Mouse (Mus musculus) lung, embryonic 15.5 days (tissue): ENCODE data around the gene Stat5a. TPM values are rescaled to one million over a fixed set of nuclear protein-coding genes. Genes with fewer than 3 reads are reported as not detected.
A peak's percentile ranks its signal among the peaks of the same experiment; 100 is the strongest.

Experiments
- ATAC-seq: fragments of 200-750 bp; cut with Nextera tagmentation; 2 replicates; pipeline ENCODE4 v1.8.0; 2017; ENCODE audit warnings: moderate number of reproducible peaks, borderline replicate concordance; ENCODE audit not compliant: low FRiP score, low TSS enrichment; ENCODE audit errors: extremely low read depth
- H3K27ac ChIP-seq: fragments of 300-500 bp; sonication (generic); 2 replicates; pipeline ENCODE4 v1.5.1; 2015; ENCODE audit warnings: moderate library complexity, mild to moderate bottlenecking, inconsistent platforms
- H3K27me3 ChIP-seq: fragments of 300-500 bp; sonication (generic); 2 replicates; pipeline ENCODE4 v1.6.1; 2015; ENCODE audit warnings: inconsistent platforms
- H3K36me3 ChIP-seq: fragments of 300-500 bp; sonication (generic); 2 replicates; pipeline ENCODE4 v1.6.1; 2015; ENCODE audit warnings: inconsistent platforms
- H3K4me1 ChIP-seq: fragments of 300-500 bp; sonication (generic); 2 replicates; pipeline ENCODE4 v1.6.1; 2015; ENCODE audit warnings: inconsistent platforms
- H3K4me2 ChIP-seq: fragments of 300-500 bp; sonication (generic); 2 replicates; pipeline ENCODE4 v1.6.1; 2015; ENCODE audit warnings: inconsistent platforms, mild to moderate bottlenecking, moderate library complexity
- H3K4me3 ChIP-seq: fragments of 300-500 bp; sonication (generic); 2 replicates; pipeline ENCODE4 v1.5.1; 2015; ENCODE audit warnings: mild to moderate bottlenecking, inconsistent platforms
- H3K9ac ChIP-seq: fragments of 300-500 bp; sonication (generic); 2 replicates; pipeline ENCODE4 v1.6.1; 2015; ENCODE audit warnings: inconsistent platforms
- H3K9me3 ChIP-seq: fragments of 300-500 bp; sonication (generic); 2 replicates; pipeline ENCODE4 v1.6.1; 2016; ENCODE audit warnings: inconsistent platforms
- WGBS: fragments of 180-500 bp; shearing (Covaris S2); methylation state at CpG from one replicate; pipeline ENCODE4 v1.1.7; 2015; 5-methylcytosine and 5-hydroxymethylcytosine counted together
- polyA plus RNA-seq: library from polyadenylated mRNA; unstranded; fragments of >200 nt; fragmentation: Nextera tagmentation; extraction: Ambion mirVana; gene quantifications from 2 replicates; pipeline ENCODE4 v1.2.1, GENCODE M21; 2015

Stat5a gene
- polyA plus RNA-seq, 1 experiment from 2014 or later: 9.5 TPM

GRCm38 (mm10) chr11:100822365-100822764 lies 36.8 kb upstream of the Stat5a start:
- H3K4me1 ChIP-seq: peaks cover 4% of the 10 kb centered on the region
- H3K27me3 ChIP-seq: no peaks in the 10 kb centered on the region
- H3K4me3 ChIP-seq: no peak overlapping the region
- 37% methylated on average over 12 of the region's 12 CpGs for WGBS
- H3K4me2 ChIP-seq: peak overlapping the region; percentile 36
- H3K9me3 ChIP-seq: no peaks in the 10 kb centered on the region
- H3K27ac ChIP-seq: no peak overlapping the region
- peak; percentile 49; the same call in 1 of the 2 replicates for ATAC-seq
- H3K36me3 ChIP-seq: no peaks in the 10 kb centered on the region
- H3K9ac ChIP-seq: no peak overlapping the region

- H3K4me3 ChIP-seq: no peak overlapping the region
- H3K4me1 ChIP-seq: no peaks in the 10 kb centered on the region
- no peak overlapping the region for H3K4me2 ChIP-seq
- H3K27me3 ChIP-seq: no peaks in the 10 kb centered on the region
- no peaks in the 10 kb centered on the region for H3K9me3 ChIP-seq
- H3K27ac ChIP-seq: no peak overlapping the region
- no peak for ATAC-seq
- WGBS: 62% methylated on average over 8 of the region's 8 CpGs
- H3K36me3 ChIP-seq: no peaks in the 10 kb centered on the region
- H3K9ac ChIP-seq: no peak overlapping the region
These were observed 35.4 kb upstream of the Stat5a start for GRCm38 (mm10) chr11:100823543-100824313.

GRCm38 (mm10) chr11:100824496-100824895 lies 34.7 kb upstream of the Stat5a start:
- Histone ChIP-seq H3K4me1 (no peaks in the 10 kb centered on the region), H3K27ac (no peak overlapping the region)

GRCm38 (mm10) chr11:100825451-100825850 lies 33.7 kb upstream of the Stat5a start:
- Histone ChIP-seq H3K27ac (no peak overlapping the region), H3K9me3 (no peaks in the 10 kb centered on the region), H3K9ac (no peak overlapping the region), H3K4me2 (no peak overlapping the region), H3K4me1 (no peaks in the 10 kb centered on the region), H3K36me3 (no peaks in the 10 kb centered on the region), H3K27me3 (no peaks in the 10 kb centered on the region), H3K4me3 (no peak overlapping the region)
- no peak for ATAC-seq
- WGBS: 75% methylated on average over 9 of the region's 9 CpGs

More at GRCm38 (mm10) chr11:100824496-100824895, 34.7 kb upstream of the Stat5a start:
- no peaks in the 10 kb centered on the region for H3K9me3 ChIP-seq
- ATAC-seq: no peak
- WGBS: 72% methylated on average over 7 of the region's 7 CpGs
- no peaks in the 10 kb centered on the region for H3K36me3 ChIP-seq
- no peaks in the 10 kb centered on the region for H3K27me3 ChIP-seq
- H3K4me3 ChIP-seq: no peak overlapping the region
- no peak overlapping the region for H3K4me2 ChIP-seq
- no peak overlapping the region for H3K9ac ChIP-seq

- no peak overlapping the region for H3K4me3 ChIP-seq
- H3K9me3 ChIP-seq: no peaks in the 10 kb centered on the region
- ATAC-seq: no peak
- no peaks in the 10 kb centered on the region for H3K36me3 ChIP-seq
- no peaks in the 10 kb centered on the region for H3K4me1 ChIP-seq
- no peak overlapping the region for H3K9ac ChIP-seq
- H3K27ac ChIP-seq: no peak overlapping the region
- 75% methylated on average over 13 of the region's 13 CpGs for WGBS
- no peak overlapping the region for H3K4me2 ChIP-seq
- no peaks in the 10 kb centered on the region for H3K27me3 ChIP-seq
These were observed 32.8 kb upstream of the Stat5a start for GRCm38 (mm10) chr11:100826161-100826866.

GRCm38 (mm10) chr11:100828676-100829151 lies 30.4 kb upstream of the Stat5a start:
- no peak for ATAC-seq
- WGBS: 50% methylated on average over 10 of the region's 10 CpGs
- Histone ChIP-seq H3K9me3 (no peaks in the 10 kb centered on the region), H3K4me1 (0 out of 2 replicates have a peak, but pooled peaks cover 3% of the 10 kb centered on the region), H3K9ac (no peak overlapping the region), H3K36me3 (no peaks in the 10 kb centered on the region), H3K27me3 (no peaks in the 10 kb centered on the region), H3K27ac (no peak overlapping the region), H3K4me3 (no peak overlapping the region), H3K4me2 (no peak overlapping the region)

- no peaks in the 10 kb centered on the region for H3K27me3 ChIP-seq
- H3K36me3 ChIP-seq: no peaks in the 10 kb centered on the region
- no peak overlapping the region for H3K4me3 ChIP-seq
- no peak for ATAC-seq
- H3K9me3 ChIP-seq: no peaks in the 10 kb centered on the region
- 76% methylated on average over 12 of the region's 12 CpGs for WGBS
- 0 out of 2 replicates have a peak, but pooled peaks cover 3% of the 10 kb centered on the region for H3K4me1 ChIP-seq
- no peak overlapping the region for H3K4me2 ChIP-seq
- H3K9ac ChIP-seq: no peak overlapping the region
- H3K27ac ChIP-seq: no peak overlapping the region
These were observed 29.5 kb upstream of the Stat5a start for GRCm38 (mm10) chr11:100829691-100830090.

- H3K9ac ChIP-seq: no peak overlapping the region
- H3K4me3 ChIP-seq: no peak overlapping the region
- ATAC-seq: no peak
- 0 out of 2 replicates have a peak, but pooled peaks cover 3% of the 10 kb centered on the region for H3K4me1 ChIP-seq
- H3K27me3 ChIP-seq: no peaks in the 10 kb centered on the region
- H3K27ac ChIP-seq: no peak overlapping the region
- no peak overlapping the region for H3K4me2 ChIP-seq
- H3K36me3 ChIP-seq: no peaks in the 10 kb centered on the region
- 73% methylated on average over 10 of the region's 10 CpGs for WGBS
- no peaks in the 10 kb centered on the region for H3K9me3 ChIP-seq
These were observed 27.8 kb upstream of the Stat5a start for GRCm38 (mm10) chr11:100831396-100831795.

- Histone ChIP-seq H3K9ac (no peak overlapping the region), H3K4me2 (no peak overlapping the region), H3K4me3 (no peak overlapping the region), H3K9me3 (0 out of 2 replicates have a peak, but pooled peaks cover 3% of the 10 kb centered on the region), H3K27me3 (no peaks in the 10 kb centered on the region), H3K4me1 (0 out of 2 replicates have a peak, but pooled peaks cover 3% of the 10 kb centered on the region), H3K27ac (no peak overlapping the region), H3K36me3 (no peaks in the 10 kb centered on the region)
- ATAC-seq: no peak
- 60% methylated on average over 7 of the region's 7 CpGs for WGBS
These were observed 25.7 kb upstream of the Stat5a start for GRCm38 (mm10) chr11:100833466-100833865.

- no peak overlapping the region for H3K27ac ChIP-seq
These were observed 22.0 kb upstream of the Stat5a start for GRCm38 (mm10) chr11:100836923-100837702.

GRCm38 (mm10) chr11:100838894-100839293 lies 20.3 kb upstream of the Stat5a start:
- H3K27ac ChIP-seq: no peak overlapping the region
- no peak overlapping the region for H3K4me2 ChIP-seq
- no peak for ATAC-seq
- H3K36me3 ChIP-seq: no peaks in the 10 kb centered on the region
- H3K9me3 ChIP-seq: 0 out of 2 replicates have a peak, but pooled peaks cover 3% of the 10 kb centered on the region
- WGBS: 88% methylated on average over 9 of the region's 9 CpGs
- no peak overlapping the region for H3K4me3 ChIP-seq
- H3K9ac ChIP-seq: no peak overlapping the region
- H3K4me1 ChIP-seq: peaks cover 11% of the 10 kb centered on the region
- no peaks in the 10 kb centered on the region for H3K27me3 ChIP-seq

More at GRCm38 (mm10) chr11:100836923-100837702, 22.0 kb upstream of the Stat5a start:
- H3K4me3 ChIP-seq: no peak overlapping the region
- no peak for ATAC-seq
- no peak overlapping the region for H3K4me2 ChIP-seq
- H3K36me3 ChIP-seq: no peaks in the 10 kb centered on the region
- no peak overlapping the region for H3K9ac ChIP-seq
- H3K4me1 ChIP-seq: peaks cover 14% of the 10 kb centered on the region
- 60% methylated on average over 9 of the region's 9 CpGs for WGBS
- no peaks in the 10 kb centered on the region for H3K27me3 ChIP-seq
- 0 out of 2 replicates have a peak, but pooled peaks cover 3% of the 10 kb centered on the region for H3K9me3 ChIP-seq
